Mouse (Mus musculus) heart, adult 2 months (tissue): ENCODE results near the gene Chrna1.

Source experiments
- CTCF ChIP-seq: fragments of 200-600 bp; IDR thresholded peaks from 2 replicates; pipeline ENCODE4 v1.8.1; 2022; ENCODE audit warnings: antibody characterized with exemption, mild to moderate bottlenecking, moderate library complexity
- POLR2A ChIP-seq: fragments of 200-500 bp; IDR thresholded peaks from 2 replicates; pipeline ENCODE4 v1.6.1; 2011; ENCODE audit warnings: mild to moderate bottlenecking, low read depth, low read length, control low read depth; ENCODE audit not compliant: insufficient read depth

GRCm38 (mm10) chr2:73605077-73605476, 24.9 kb upstream of the Chrna1 start:
- TF ChIP-seq POLR2A (no peak), CTCF (no peak)
